Mouse (Mus musculus): ENCODE measurements around the gene Nckap1.
"Not testable (repeated sequence)": the region's sequence is repeated elsewhere in the genome, so short reads cannot be mapped to it uniquely, and the experiment has no call there.

Nckap1 gene

DNA sequence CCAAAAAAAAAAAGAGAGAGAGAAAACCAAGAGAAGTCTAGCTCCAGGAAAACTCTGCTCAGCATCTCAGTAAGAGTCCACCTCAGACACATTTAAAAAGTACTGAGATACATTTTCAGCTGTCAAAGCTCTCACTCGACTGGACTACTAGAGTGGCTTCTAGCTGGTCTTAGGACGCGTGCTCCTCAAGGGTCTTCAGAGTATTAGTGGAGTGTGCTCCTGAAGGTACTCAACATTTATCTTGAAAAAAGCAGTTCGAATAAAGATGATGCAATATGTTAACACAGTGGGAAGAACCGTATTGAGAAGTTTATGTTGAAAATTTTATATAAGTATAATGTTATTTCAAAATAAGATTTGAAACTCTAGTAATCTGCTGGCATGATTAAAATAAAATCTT is 20.4 kb downstream of the Nckap1 start:
- DNase-seq (ENCODE audit: low read depth, low spot score), result no peak

DNA sequence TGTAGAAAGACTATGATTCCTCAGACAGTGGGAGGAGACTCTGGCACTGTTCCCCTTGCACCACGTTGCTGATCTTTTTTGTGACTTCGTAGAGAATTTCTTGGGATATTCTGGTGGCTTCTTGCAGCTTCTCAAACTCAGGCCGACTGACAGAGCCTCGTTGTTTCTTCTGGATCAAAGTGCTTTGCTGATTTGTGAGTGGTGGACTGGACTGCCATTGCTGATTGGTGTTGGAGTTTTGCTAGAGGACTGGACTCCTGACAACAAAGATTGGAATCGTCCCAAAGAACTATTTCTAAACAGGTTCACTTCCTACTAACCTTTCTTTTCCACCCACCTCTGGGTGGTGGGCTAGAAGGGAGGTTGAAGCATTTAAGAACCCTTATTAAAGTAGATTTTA is 21.5 kb downstream of the Nckap1 start:
- DNase-seq (ENCODE audit: low read depth, low spot score), result no peak

DNA sequence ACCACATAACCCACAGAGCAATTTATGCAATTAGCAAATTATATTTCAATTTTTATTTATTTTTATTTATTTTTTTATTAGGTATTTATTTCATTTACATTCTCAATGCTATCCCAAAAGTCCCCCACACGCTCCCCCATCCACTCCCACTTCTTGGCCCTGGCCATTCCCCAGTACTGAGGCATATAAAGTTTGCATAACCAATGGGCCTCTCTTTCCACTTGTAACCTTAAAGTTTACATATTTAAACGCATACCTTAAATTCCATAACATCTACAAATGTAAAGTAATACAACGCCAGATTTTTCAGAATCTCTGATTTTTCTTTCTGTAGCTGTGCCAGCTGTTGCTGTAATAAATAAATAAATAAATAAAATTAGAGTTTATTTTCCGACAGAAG is 26.7 kb downstream of the Nckap1 start:
- DNase-seq (ENCODE audit: low read depth, low spot score), result no peak

DNA sequence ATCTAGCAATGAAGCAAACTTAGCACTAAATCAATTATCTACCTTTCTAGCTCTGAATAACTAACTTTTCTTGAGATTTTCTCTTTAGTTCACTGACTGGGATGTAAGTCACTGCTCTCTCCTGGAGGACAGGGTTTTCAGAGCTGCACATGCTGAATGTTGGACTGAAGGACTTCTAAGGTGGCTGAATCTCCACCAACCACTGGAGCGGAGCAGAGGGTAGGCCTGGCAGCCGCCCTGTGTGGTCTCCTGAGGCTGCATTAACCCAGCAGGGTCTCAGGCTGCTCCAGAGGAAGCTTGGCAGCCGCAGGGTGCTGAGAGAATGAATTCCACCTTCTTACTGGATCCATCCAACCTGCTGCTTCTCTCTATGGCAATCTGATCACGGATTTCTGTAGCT is 31.5 kb downstream of the Nckap1 start:
- no peak for DNase-seq (ENCODE audit: low read depth, low spot score)

- DNase-seq (ENCODE audit: low read depth, low spot score), result no peak
Measured at GRCm38 (mm10) chr2:80547901-80548300, 33.3 kb downstream of the Nckap1 start.

DNA sequence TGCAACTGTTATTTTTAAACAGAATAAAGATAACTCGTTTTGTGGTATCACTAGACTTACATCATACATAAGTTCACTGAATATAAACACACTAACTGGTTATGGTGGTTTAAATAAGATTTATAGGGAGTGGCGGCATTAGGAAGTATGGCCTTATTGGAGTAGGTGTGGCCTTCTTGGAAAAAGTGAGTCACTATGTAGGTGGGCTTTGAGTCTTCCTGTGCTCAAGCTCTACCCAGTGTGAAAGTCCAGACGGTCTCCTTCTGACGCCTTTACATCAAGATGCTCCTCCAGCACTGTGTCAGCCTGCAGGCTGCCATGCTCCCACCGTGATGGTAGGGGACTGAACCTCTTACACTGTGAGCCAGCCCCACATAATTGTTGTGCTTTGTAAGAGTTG is 38.4 kb downstream of the Nckap1 start:
- DNase-seq (ENCODE audit: low read depth, low spot score), result no peak

GRCm38 (mm10) chr2:80537156-80537555 is 44.0 kb downstream of the Nckap1 start:
- no peak for DNase-seq (ENCODE audit: low read depth, low spot score)

DNA sequence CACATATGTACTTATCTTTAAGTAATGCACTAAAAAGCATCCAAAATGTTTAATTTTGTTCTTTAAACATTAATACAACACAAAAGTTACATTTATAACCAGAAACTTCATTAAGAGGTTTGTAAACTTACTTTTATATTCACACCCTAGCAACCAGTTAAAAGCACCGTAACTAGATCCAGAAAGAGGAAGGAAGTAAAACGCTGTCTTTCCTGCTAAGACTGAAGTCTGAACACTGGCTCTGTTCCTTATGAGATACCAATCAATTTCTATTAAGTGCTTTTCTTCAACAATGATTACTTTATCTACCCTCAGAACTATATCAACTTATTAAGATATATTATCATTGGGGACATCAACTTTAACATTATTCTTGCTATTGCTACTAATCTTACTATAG is 44.6 kb downstream of the Nckap1 start:
- DNase-seq (ENCODE audit: low read depth, low spot score), result no peak

DNA sequence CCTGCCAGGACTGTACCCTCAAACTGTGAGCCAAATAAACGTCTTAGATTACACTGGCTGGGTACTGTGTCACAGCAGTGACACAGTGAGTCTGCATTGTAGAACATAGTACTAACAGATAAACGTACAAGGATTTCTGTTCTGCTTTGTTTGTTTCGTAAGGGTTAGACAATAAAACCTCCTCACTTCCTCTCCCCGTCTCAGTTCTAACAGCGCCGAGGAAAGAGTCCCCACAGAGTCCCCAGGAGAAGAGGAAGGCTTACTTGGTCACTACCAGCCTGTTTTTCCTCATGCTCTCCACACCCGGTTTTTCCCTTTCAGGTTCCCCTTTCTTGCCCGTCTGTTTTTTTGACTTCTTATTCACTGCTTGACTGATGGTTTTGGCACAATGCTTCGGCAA is 56.9 kb downstream of the Nckap1 start:
- no peak for DNase-seq (ENCODE audit: low read depth, low spot score)

- no peak for DNase-seq (ENCODE audit: low read depth, low spot score)
Measured at GRCm38 (mm10) chr2:80506051-80506802, 75.0 kb downstream of the Nckap1 start.

DNA sequence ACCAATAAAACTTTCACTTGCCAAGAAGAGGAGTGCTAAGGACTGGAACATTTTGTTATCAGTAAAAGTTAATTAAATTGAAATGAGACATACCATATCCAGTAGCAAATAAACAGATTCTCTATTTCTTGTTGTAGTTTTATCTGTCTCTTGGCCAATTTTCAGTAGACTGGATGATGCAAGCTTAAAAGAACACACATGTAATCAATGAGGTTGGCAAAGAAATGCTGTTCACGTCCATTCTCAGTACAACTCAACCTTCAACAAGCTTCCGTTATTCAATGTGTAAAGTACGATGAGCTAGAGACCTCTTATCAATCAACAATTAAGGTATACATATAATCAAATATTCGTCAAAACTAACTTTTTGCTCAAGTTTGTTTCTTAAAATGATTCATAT is 79.0 kb downstream of the Nckap1 start:
- DNase-seq (ENCODE audit: low read depth, low spot score), result no peak

GRCm38 (mm10) chr2:80495304-80495703 is 85.9 kb downstream of the Nckap1 start:
- DNase-seq (ENCODE audit: low read depth, low spot score), result not testable (repeated sequence)

- no peak for DNase-seq (ENCODE audit: low read depth, low spot score)
Measured at GRCm38 (mm10) chr2:80486851-80487250, 94.3 kb downstream of the Nckap1 start.

- DNase-seq (ENCODE audit: low read depth, low spot score), result no peak
Measured at GRCm38 (mm10) chr2:80484951-80485350, 96.2 kb downstream of the Nckap1 start.

- no peak for DNase-seq (ENCODE audit: low read depth, low spot score)
Measured at GRCm38 (mm10) chr2:80475831-80476230, 105.3 kb downstream of the Nckap1 start.

GRCm38 (mm10) chr2:80474247-80474796 is 106.9 kb downstream of the Nckap1 start:
- DNase-seq (ENCODE audit: low read depth, low spot score), result no peak

GRCm38 (mm10) chr2:80465991-80466821 is 115.0 kb downstream of the Nckap1 start:
- no peak for DNase-seq (ENCODE audit: low read depth, low spot score)

DNA sequence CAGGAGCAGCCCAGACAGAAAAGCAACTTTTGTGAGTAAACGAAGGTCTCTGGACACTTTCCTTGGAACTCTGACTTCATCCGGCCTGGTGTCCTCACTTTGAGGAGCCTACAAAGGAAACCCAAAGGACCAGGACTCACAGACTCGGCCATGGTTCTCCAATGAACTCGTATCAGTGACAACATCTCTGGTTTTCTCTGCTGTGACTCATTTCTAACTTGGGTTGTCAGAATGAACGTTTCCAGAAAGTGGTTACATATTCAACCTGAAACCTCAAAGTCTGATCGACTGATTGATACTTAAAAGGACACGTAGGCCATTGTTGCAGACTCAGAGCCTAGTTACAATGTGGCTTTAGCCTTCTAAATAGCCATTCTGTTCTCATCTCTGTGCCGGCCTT is 119.4 kb downstream of the Nckap1 start:
- no peak for DNase-seq (ENCODE audit: low read depth, low spot score)

All from brain, embryonic 18.5 days (tissue).